Mouse (Mus musculus): ENCODE measurements at regions not wholly inside any gene's neighbourhood (a gene's known extent, or its start where the extent isn't known, plus 50 kb on each side); places are given as distances from the start of the nearest gene placed in this dataset.

GRCm38 (mm10) chr1:90706391-90706790, 103.6 kb downstream of the Cops8 start:
- Histone ChIP-seq H3K36me3 (ENCODE audit: control insufficient read depth, insufficient read depth, low read length) (no peaks in the 10 kb centered on the region), H3K27ac (ENCODE audit: low read length) (no peak overlapping the region), H3K4me2 (ENCODE audit: low read depth, low read length) (no peak overlapping the region), H3K9ac (ENCODE audit: low read length) (no peak overlapping the region), H3K4me3 (replicated peaks; ENCODE audit: low read length) (no peak overlapping the region), H3K4me1 (ENCODE audit: control insufficient read depth, insufficient read depth, low read length) (no peaks in the 10 kb centered on the region), H3K9me3 (replicated peaks; ENCODE audit: control insufficient read depth, low read length) (no peaks in the 10 kb centered on the region), H3K27me3 (ENCODE audit: control insufficient read depth, insufficient read depth, low read length) (no peaks in the 10 kb centered on the region)
- ATAC-seq (ENCODE audit: insufficient read depth, low FRiP score): no peak

- WGBS: 55% methylated on average over 3 of the region's 3 CpGs
- H3K27ac ChIP-seq (ENCODE audit: low read length): no peak overlapping the region
- H3K4me3 ChIP-seq (replicated peaks; ENCODE audit: low read length): no peak overlapping the region
- H3K9me3 ChIP-seq (replicated peaks; ENCODE audit: control insufficient read depth, low read length): no peaks in the 10 kb centered on the region
- no peaks in the 10 kb centered on the region for H3K27me3 ChIP-seq (ENCODE audit: control insufficient read depth, insufficient read depth, low read length)
- no peaks in the 10 kb centered on the region for H3K4me1 ChIP-seq (ENCODE audit: control insufficient read depth, insufficient read depth, low read length)
- ATAC-seq (ENCODE audit: insufficient read depth, low FRiP score): no peak
- H3K36me3 ChIP-seq (ENCODE audit: control insufficient read depth, insufficient read depth, low read length): no peaks in the 10 kb centered on the region
- H3K4me2 ChIP-seq (ENCODE audit: low read depth, low read length): no peak overlapping the region
- no peak overlapping the region for H3K9ac ChIP-seq (ENCODE audit: low read length)
Measured at GRCm38 (mm10) chr1:90709761-90710160, 107.0 kb downstream of the Cops8 start.

- Histone ChIP-seq H3K9me3 (replicated peaks; ENCODE audit: control insufficient read depth, low read length) (no peaks in the 10 kb centered on the region), H3K4me2 (ENCODE audit: low read depth, low read length) (no peak overlapping the region), H3K27me3 (ENCODE audit: control insufficient read depth, insufficient read depth, low read length) (no peaks in the 10 kb centered on the region), H3K4me1 (ENCODE audit: control insufficient read depth, insufficient read depth, low read length) (no peaks in the 10 kb centered on the region), H3K36me3 (ENCODE audit: control insufficient read depth, insufficient read depth, low read length) (no peaks in the 10 kb centered on the region), H3K4me3 (replicated peaks; ENCODE audit: low read length) (no peak overlapping the region), H3K27ac (ENCODE audit: low read length) (no peak overlapping the region), H3K9ac (ENCODE audit: low read length) (no peak overlapping the region)
- WGBS: 67% methylated on average over 3 of the region's 3 CpGs
- no peak for ATAC-seq (ENCODE audit: insufficient read depth, low FRiP score)
Measured at GRCm38 (mm10) chr1:90710566-90710965, 107.8 kb downstream of the Cops8 start.

- Histone ChIP-seq H3K27me3 (ENCODE audit: control insufficient read depth, insufficient read depth, low read length) (no peaks in the 10 kb centered on the region), H3K9ac (ENCODE audit: low read length) (no peak overlapping the region), H3K4me2 (ENCODE audit: low read depth, low read length) (no peak overlapping the region), H3K27ac (ENCODE audit: low read length) (no peak overlapping the region), H3K9me3 (replicated peaks; ENCODE audit: control insufficient read depth, low read length) (no peaks in the 10 kb centered on the region), H3K4me1 (ENCODE audit: control insufficient read depth, insufficient read depth, low read length) (no peaks in the 10 kb centered on the region), H3K36me3 (ENCODE audit: control insufficient read depth, insufficient read depth, low read length) (no peaks in the 10 kb centered on the region), H3K4me3 (replicated peaks; ENCODE audit: low read length) (no peak overlapping the region)
- 78% methylated on average over 8 of the region's 8 CpGs for WGBS
- no peak for ATAC-seq (ENCODE audit: insufficient read depth, low FRiP score)
Measured at GRCm38 (mm10) chr1:90711103-90711502, 108.3 kb downstream of the Cops8 start.

Measured in stomach, embryonic 16.5 days (tissue).